Mouse (Mus musculus) layer of hippocampus, adult 11-12 months (tissue): Measurements from ENCODE around the gene Cdh15.

ENCODE experiments used
- DNase-seq: peaks from one replicate; pipeline ENCODE4 v3.0.0; 2022; ENCODE audit warnings: low spot score

Cdh15 gene

GRCm38 (mm10) chr8:122893451-122893850 lies 45.7 kb downstream of the Cdh15 start:
- no peak for DNase-seq

GRCm38 (mm10) chr8:122896317-122896716 lies 48.6 kb downstream of the Cdh15 start:
- no peak for DNase-seq

GRCm38 (mm10) chr8:122897200-122897599 lies 49.4 kb downstream of the Cdh15 start:
- DNase-seq: no peak

GRCm38 (mm10) chr8:122898018-122898417 lies 50.3 kb downstream of the Cdh15 start:
- DNase-seq: no peak

GRCm38 (mm10) chr8:122898473-122898872 lies 50.7 kb downstream of the Cdh15 start:
- DNase-seq: no peak

- DNase-seq: no peak
These were observed 51.3 kb downstream of the Cdh15 start for GRCm38 (mm10) chr8:122899085-122899484.

- no peak for DNase-seq
These were observed 53.7 kb downstream of the Cdh15 start for GRCm38 (mm10) chr8:122901476-122901875.

GRCm38 (mm10) chr8:122901892-122902515 lies 54.2 kb downstream of the Cdh15 start:
- no peak for DNase-seq

- DNase-seq: no peak
These were observed 54.8 kb downstream of the Cdh15 start for GRCm38 (mm10) chr8:122902581-122902980.

GRCm38 (mm10) chr8:122903002-122903401 lies 55.2 kb downstream of the Cdh15 start:
- DNase-seq: no peak

GRCm38 (mm10) chr8:122904496-122904895 lies 56.7 kb downstream of the Cdh15 start:
- no peak for DNase-seq

- no peak for DNase-seq
These were observed 57.6 kb downstream of the Cdh15 start for GRCm38 (mm10) chr8:122905346-122905745.

- DNase-seq: peak; percentile 94
These were observed 58.8 kb downstream of the Cdh15 start for GRCm38 (mm10) chr8:122906463-122907021.

GRCm38 (mm10) chr8:122912150-122912549 lies 64.4 kb downstream of the Cdh15 start:
- DNase-seq: no peak

- no peak for DNase-seq
These were observed 65.1 kb downstream of the Cdh15 start for GRCm38 (mm10) chr8:122912871-122913270.

- DNase-seq: no peak
These were observed 69.0 kb downstream of the Cdh15 start for GRCm38 (mm10) chr8:122916766-122917165.
